Mouse (Mus musculus) retina, adult 2 months (tissue): Measurements from ENCODE around the gene Bcan.

Experiments used
- DNase-seq: peaks from one replicate; pipeline ENCODE4 v3.0.0-alpha.2; 2012; ENCODE audit warnings: low read depth, low spot score

Bcan gene

DNA sequence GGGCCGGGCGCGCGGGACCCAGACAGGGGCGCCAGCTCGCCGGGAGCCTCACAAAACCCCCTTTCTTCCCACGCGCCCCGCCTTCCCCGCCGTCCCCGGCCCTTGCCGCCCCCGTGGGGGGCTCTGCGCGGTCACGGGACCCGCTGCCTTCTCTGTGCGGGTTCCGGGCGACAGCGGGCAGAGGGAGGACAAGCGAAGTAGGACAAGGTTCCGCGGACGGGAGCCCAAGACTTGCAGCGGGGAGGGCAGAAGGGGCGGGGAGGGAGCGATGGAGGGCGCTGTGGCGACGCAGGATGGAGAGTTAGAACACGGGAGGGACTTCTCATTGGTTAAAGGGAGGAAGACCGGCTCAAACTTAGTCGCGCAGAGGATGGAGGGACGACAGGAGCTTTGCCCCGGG, at the start of gene Bcan:
Gene Bcan, minus strand, starts transcription at position 50 of the 400 bp plus-strand sequence.
- DNase-seq = no peak

GRCm38 (mm10) chr3:88049532-88049931, 49.5 kb upstream of the Bcan start:
- DNase-seq = no peak

DNA sequence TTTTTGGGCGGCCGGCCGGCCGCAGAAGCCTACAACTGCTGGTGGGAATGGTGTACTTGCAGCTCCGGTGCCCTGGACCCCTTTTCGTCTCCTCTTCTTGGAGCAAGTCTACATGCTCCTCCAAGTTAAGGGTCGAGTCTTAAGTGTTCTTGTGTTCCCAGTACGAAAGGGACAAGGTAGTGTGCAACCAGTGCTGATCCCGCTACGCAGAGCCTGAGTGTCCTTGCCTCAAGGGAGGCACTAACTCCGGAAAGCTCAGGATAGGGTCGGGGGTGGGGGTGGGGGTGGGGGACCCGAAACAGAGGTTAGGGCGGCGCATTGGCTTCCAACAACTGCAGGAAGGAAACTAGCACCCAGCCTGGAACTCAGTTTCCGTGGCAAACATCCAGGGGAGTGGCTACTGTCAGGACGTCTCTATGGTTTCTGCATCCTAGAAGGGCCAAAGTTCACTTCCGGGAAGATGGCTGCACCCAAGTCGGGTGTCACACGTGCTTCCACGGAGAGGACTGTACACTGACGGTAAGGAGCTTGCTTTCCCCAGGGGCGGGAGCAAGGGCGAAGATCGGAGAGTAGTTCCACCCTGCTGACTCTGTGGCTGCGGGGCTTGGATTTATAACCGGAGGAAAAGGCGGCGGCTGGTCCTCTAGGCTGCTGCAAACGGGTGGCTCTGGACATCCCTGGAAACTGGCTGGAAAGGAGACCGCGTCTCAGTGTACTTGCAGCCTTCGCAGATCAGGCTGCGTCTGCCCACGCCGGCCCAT, 42.8 kb upstream of the Bcan start, which contains the start of gene Gpatch4:
Gene Gpatch4, plus strand, starts transcription at position 448 of the 761 bp plus-strand sequence.
- peak; percentile 85 for DNase-seq

- no peak for DNase-seq
These were observed 35.7 kb upstream of the Bcan start for GRCm38 (mm10) chr3:88035561-88036293.

DNA sequence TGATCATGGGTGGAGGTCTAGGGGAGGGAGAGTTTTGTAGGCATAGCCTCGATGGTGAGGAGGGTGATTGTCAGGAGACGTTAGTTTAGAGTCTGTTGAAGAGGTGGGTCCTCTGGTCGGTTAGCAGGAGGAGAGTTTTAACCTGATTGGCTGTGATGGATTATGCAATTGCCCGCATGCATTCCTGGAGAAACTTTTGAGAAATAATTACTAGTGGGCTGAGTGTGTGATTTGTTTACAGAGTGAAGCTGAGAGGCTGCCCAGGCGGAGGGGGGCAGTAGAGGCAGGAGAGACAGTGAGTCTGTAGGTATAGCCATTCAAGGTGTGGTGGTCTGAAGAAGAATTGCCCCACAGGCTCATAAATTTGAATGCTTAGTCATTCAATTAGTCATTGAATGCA, 33.5 kb upstream of the Bcan start:
- no peak for DNase-seq

DNA sequence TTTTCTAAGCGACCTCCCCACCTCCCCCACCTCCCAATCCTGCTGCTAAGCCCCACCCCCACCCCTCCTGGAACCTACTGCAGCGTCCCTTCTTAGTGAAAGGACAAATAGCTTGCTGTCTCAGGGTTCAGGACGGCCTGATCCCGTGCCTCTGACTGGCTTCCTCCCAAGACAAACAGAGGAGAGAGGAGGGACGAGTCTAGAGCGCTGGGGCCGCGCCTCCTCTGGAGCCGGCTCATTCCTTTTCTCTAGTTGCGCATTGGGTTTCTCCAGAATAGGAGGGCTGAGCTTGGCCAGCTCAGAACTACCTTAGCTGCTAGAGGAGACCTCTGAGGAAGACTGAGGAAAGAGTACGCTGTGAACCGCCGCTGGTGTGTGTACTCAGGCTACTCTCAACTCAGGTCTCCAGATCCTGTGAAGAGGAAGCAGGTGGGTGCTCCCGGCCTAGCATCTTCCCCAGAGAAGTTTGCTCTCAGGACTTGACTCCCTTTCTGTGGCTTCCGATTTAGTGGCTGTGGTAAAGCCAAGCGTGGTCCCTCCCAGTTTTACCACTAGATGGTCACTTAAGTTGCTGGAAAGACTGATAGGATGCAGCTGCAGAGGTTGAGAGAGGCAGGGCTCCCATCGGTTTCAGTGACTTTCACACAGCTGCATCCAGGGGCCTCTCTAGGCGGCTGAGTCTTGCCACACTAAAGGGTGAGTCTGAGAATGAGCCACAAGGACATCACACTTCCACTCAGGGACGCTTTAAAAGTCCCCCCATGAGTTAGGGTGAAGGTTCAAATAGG, 30.8 kb upstream of the Bcan start:
- DNase-seq = no peak

- no peak for DNase-seq
These were observed 27.6 kb upstream of the Bcan start, which contains the start of gene Hapln2 for GRCm38 (mm10) chr3:88027434-88028186. Hapln2 (minus strand) TSS chr3:88027583.

- no peak for DNase-seq
These were observed 26.8 kb upstream of the Bcan start for GRCm38 (mm10) chr3:88026823-88027222.

DNA sequence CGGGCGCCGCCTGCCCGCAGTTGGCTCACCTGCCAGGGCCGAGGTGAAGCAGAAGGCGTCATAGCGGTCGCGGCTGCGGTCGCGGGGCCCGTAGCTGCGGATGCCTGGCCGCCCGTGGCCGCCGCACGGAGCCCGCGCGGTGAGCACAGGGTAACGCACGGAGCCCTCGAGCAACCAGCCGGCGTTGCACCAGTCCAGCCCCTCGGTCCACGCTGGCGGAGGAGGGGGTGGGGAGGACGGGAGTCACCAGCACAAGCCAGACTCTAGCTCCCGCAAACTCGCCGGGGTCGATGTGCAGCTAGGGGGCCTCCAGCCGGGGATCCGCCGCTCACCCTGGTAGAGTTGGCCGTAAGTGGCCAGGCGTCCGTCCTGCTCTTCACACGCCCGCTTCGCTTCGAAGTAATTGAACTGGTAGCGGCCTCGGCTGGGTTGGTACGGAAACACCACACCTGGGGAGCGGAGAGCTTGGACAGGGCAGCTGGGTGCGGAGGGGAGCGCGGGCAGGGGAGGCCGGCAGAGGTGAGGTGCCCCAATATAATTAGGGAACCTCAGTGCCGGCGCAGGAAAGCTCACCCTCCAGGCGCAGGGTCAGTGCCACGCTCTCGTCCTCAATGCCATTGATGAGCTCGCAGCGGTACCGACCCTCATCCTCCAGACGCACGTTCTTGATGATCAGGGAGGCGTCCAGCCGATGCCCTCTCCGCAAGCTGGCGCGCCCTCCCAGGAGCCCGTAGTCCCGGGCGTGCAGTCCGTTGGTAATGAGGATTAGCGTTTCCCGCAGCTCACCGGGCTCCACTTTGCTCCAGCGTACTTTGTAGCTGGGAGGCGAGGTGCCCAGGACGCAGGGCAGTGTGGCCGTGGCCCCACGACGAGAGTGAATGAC, 23.4 kb upstream of the Bcan start:
- no peak for DNase-seq

DNA sequence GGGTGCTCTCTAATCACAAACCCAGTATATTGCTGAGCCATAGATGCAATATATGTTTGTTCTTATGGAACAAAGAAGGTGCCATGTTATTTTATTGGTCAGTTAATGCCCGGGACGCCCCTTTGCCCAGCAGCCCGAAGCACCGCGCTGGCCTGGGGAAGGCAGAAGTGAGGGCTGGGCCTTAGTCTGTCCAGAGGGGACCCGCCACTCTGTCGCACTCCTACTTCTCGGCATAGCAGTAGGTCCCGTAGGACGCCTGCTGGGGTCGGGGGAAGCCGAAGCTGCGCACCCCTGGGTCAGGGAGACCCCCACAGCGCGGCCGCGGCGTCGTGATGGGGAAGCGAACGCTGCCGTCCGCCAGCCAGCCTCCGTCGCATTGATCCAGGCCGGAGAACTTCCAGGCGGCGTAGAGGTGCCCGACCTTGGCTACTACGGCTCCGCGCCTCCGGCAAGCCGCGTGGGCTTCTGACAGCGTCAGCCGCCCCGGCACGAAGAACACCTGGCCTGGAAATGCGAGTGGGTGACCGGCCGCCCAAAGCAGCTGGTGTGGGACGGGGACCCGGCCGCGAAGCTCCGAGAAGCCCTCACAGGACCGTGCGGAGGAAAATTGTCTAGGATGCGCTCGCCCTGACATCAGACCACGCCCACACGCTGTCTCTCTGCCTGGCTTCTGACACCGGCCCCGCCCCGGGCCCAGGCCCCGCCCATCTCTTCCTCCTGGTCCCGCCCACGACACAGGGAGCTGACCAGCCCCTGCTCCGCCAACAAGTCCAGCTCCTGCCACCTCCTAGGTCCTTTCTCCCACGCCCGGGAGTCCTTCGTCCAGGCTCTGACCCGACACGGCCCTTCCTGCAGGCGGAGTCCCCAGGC, 22.5 kb upstream of the Bcan start:
- DNase-seq = peak; percentile 64

- DNase-seq = no peak
These were observed 10.7 kb upstream of the Bcan start for GRCm38 (mm10) chr3:88010634-88011265.

- DNase-seq = no peak
These were observed 6.1 kb upstream of the Bcan start for GRCm38 (mm10) chr3:88005822-88006786.

GRCm38 (mm10) chr3:88002291-88002976, 2.4 kb upstream of the Bcan start:
- no peak for DNase-seq

DNA sequence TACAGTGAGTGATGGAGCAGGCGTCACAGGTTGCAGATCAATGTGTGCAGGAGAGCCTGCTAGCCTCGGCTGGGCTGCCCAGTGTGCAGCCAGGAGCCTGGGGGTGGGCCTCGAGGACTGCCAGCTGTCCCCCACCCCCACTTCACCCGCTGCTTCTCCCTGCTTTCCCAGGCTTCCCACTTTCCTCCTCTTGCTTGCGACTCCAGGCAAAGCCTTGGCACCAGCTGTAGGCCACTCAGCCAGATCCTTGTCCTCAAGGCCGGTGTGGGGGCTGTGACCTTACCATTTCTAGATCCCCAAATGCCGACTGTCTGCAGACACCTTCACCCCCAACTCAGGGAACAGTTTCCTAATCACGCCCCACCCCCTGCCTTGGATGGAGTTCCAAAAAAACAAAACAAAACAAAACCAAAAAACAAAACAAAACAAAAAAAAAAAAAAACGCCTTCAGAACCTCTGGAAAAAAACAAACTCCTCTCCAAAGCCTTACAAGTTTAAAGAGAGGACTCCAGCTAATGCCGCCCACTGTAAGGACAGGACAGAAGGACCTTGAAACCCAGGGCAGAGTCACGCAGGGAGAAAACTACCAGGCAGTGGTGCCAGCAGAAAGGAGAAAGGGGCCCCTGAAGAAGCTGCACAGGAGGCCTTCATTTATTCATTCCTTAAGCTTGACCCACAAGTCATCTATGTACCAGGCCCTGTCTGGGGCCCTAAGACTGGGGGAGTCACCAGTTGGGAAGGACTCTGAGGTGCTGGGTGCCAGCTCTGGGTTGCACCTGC, 976 bp upstream of the Bcan start:
- no peak for DNase-seq

GRCm38 (mm10) chr3:87999243-87999895, 661 bp downstream of the Bcan start:
- no peak for DNase-seq

DNA sequence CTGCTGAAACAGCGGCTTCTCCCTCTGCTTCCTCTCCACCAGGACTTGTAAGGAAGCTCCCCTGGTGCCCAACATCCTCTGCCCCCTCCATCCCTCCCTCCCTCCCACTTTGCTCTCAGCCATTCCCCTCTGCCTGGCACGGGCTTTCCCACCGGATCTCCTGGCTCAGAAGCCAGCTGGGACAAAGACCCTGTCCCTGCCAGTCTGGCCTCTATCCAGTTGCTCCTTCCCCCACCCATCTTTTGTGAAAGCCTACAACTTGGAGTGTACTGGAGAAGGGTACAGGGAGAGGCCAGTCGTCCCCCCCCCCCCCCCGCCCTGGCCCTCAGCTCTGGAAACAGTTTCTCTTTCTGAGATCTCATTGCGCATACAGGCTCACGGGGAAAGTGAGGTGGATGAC, 1.3 kb downstream of the Bcan start:
- no peak for DNase-seq
